Mouse (Mus musculus): ENCODE measurements around the gene Ppip5k2.
"Not testable (repeated sequence)": the region's sequence is repeated elsewhere in the genome, so short reads cannot be mapped to it uniquely, and the experiment has no call there.

The Ppip5k2 gene

GRCm38 (mm10) chr1:97769904-97770753, at the start of gene Ppip5k2, which contains the start of gene Gin1:
Gene Ppip5k2, minus strand, starts transcription at chr1:97770411.
Gene Gin1, plus strand, starts transcription at chr1:97770172.
- DNase-seq (ENCODE audit: low read depth, low spot score), result peak; percentile 96

GRCm38 (mm10) chr1:97809255-97809912, 39.2 kb upstream of the Ppip5k2 start:
- no peak for DNase-seq (ENCODE audit: low read depth, low spot score)

GRCm38 (mm10) chr1:97804520-97804919, 34.3 kb upstream of the Ppip5k2 start:
- DNase-seq (ENCODE audit: low read depth, low spot score), result no peak

- DNase-seq (ENCODE audit: low read depth, low spot score), result peak; percentile 6
Observed at GRCm38 (mm10) chr1:97802207-97802902, 32.1 kb upstream of the Ppip5k2 start.

GRCm38 (mm10) chr1:97795936-97796335, 25.7 kb upstream of the Ppip5k2 start:
- no peak for DNase-seq (ENCODE audit: low read depth, low spot score)

- no peak for DNase-seq (ENCODE audit: low read depth, low spot score)
Observed at GRCm38 (mm10) chr1:97794110-97794509, 23.9 kb upstream of the Ppip5k2 start.

GRCm38 (mm10) chr1:97788490-97788889, 18.3 kb upstream of the Ppip5k2 start:
- no peak for DNase-seq (ENCODE audit: low read depth, low spot score)

- DNase-seq (ENCODE audit: low read depth, low spot score), result no peak
Observed at GRCm38 (mm10) chr1:97787674-97788073, 17.5 kb upstream of the Ppip5k2 start.

- no peak for DNase-seq (ENCODE audit: low read depth, low spot score)
Observed at GRCm38 (mm10) chr1:97785685-97786393, 15.6 kb upstream of the Ppip5k2 start.

- DNase-seq (ENCODE audit: low read depth, low spot score), result no peak
Observed at GRCm38 (mm10) chr1:97784928-97785327, 14.7 kb upstream of the Ppip5k2 start.

GRCm38 (mm10) chr1:97781674-97782073, 11.5 kb upstream of the Ppip5k2 start:
- DNase-seq (ENCODE audit: low read depth, low spot score), result no peak

GRCm38 (mm10) chr1:97773973-97774372, 3.8 kb upstream of the Ppip5k2 start:
- DNase-seq (ENCODE audit: low read depth, low spot score), result no peak

GRCm38 (mm10) chr1:97773362-97773761, 3.2 kb upstream of the Ppip5k2 start:
- no peak for DNase-seq (ENCODE audit: low read depth, low spot score)

GRCm38 (mm10) chr1:97771727-97772126, 1.5 kb upstream of the Ppip5k2 start:
- DNase-seq (ENCODE audit: low read depth, low spot score), result no peak

- no peak for DNase-seq (ENCODE audit: low read depth, low spot score)
Observed at GRCm38 (mm10) chr1:97771118-97771517, 907 bp upstream of the Ppip5k2 start.

- DNase-seq (ENCODE audit: low read depth, low spot score), result peak; percentile 24
Observed at GRCm38 (mm10) chr1:97769294-97769903, 812 bp downstream of the Ppip5k2 start.

GRCm38 (mm10) chr1:97768906-97769293, 1.3 kb downstream of the Ppip5k2 start:
- DNase-seq (ENCODE audit: low read depth, low spot score), result no peak

- no peak for DNase-seq (ENCODE audit: low read depth, low spot score)
Observed at GRCm38 (mm10) chr1:97768089-97768488, 2.1 kb downstream of the Ppip5k2 start.

- not testable (repeated sequence) for DNase-seq (ENCODE audit: low read depth, low spot score)
Observed at GRCm38 (mm10) chr1:97765712-97766111, 4.5 kb downstream of the Ppip5k2 start.

- DNase-seq (ENCODE audit: low read depth, low spot score), result no peak
Observed at GRCm38 (mm10) chr1:97761477-97761876, 8.7 kb downstream of the Ppip5k2 start.

GRCm38 (mm10) chr1:97760598-97760997, 9.6 kb downstream of the Ppip5k2 start:
- no peak for DNase-seq (ENCODE audit: low read depth, low spot score)
